Mouse (Mus musculus) testis, adult 2 months (tissue): ENCODE results near the gene Prdm2. TPM values are rescaled to one million over a fixed set of nuclear protein-coding genes. Genes with fewer than 3 reads are reported as not detected.
A peak's percentile ranks its signal among the peaks of the same experiment; 100 is the strongest.

Experiments used
- H3K27ac ChIP-seq: fragments of 200-500 bp; 2 replicates; pipeline ENCODE4 v1.5.1; 2012; ENCODE audit warnings: low read depth, low read length; ENCODE audit not compliant: control insufficient read depth, insufficient read depth
- H3K27me3 ChIP-seq: fragments of 200-500 bp; 2 replicates; pipeline ENCODE4 v1.6.1; 2012; ENCODE audit warnings: mild to moderate bottlenecking, low read length, moderate library complexity; ENCODE audit not compliant: control insufficient read depth, insufficient read depth
- H3K36me3 ChIP-seq: fragments of 200-500 bp; 2 replicates; pipeline ENCODE4 v1.6.1; 2012; ENCODE audit warnings: mild to moderate bottlenecking, low read length; ENCODE audit not compliant: control insufficient read depth, insufficient read depth
- H3K4me1 ChIP-seq: fragments of 200-500 bp; 2 replicates; pipeline ENCODE4 v1.6.1; 2012; ENCODE audit warnings: low read length; ENCODE audit not compliant: control insufficient read depth, insufficient read depth
- H3K4me3 ChIP-seq: fragments of 200-500 bp; 2 replicates; pipeline ENCODE4 v1.5.1; 2012; ENCODE audit warnings: low read depth, mild to moderate bottlenecking, low read length, moderate library complexity, mixed read lengths; ENCODE audit not compliant: control insufficient read depth
- CTCF ChIP-seq: fragments of 200-500 bp; IDR thresholded peaks from 2 replicates; pipeline ENCODE4 v1.5.1; 2012; ENCODE audit warnings: low read depth, mild to moderate bottlenecking, inconsistent platforms, low read length, moderate library complexity; ENCODE audit not compliant: control insufficient read depth, insufficient read depth, insufficient replicate concordance
- POLR2A ChIP-seq: fragments of 200-500 bp; IDR thresholded peaks from 2 replicates; pipeline ENCODE4 v1.6.1; 2012; ENCODE audit warnings: low read depth, mild to moderate bottlenecking, inconsistent platforms, low read length, moderate library complexity; ENCODE audit not compliant: control insufficient read depth
- polyA plus RNA-seq: library from polyadenylated mRNA; depleted of rRNA; stranded (reverse); fragments of >200 nt; gene quantifications from 2 replicates; pipeline ENCODE4 v1.2.3, GENCODE M21; 2012

Prdm2 gene
- polyA plus RNA-seq, 1 experiment: 33.4 TPM

GRCm38 (mm10) chr4:143241294-143241693 is 28.5 kb upstream of the Prdm2 start:
- H3K4me3 ChIP-seq: peak overlapping the region; percentile 25; the same call in 1 of the 2 replicates

GRCm38 (mm10) chr4:143239615-143240201 is 26.9 kb upstream of the Prdm2 start:
- Histone ChIP-seq H3K27ac (no peak overlapping the region), H3K36me3 (no peaks in the 10 kb centered on the region), H3K27me3 (no peaks in the 10 kb centered on the region), H3K4me1 (peaks cover 11% of the 10 kb centered on the region), H3K4me3 (no peak overlapping the region)
- TF ChIP-seq CTCF (no peak), POLR2A (no peak)

More at GRCm38 (mm10) chr4:143241294-143241693, 28.5 kb upstream of the Prdm2 start:
- H3K4me1 ChIP-seq: peaks cover 14% of the 10 kb centered on the region
- no peak overlapping the region for H3K27ac ChIP-seq
- H3K27me3 ChIP-seq: no peaks in the 10 kb centered on the region
- no peaks in the 10 kb centered on the region for H3K36me3 ChIP-seq
- TF ChIP-seq CTCF: no peak
- no peak for TF ChIP-seq POLR2A

- no peak for TF ChIP-seq CTCF
- no peak overlapping the region for H3K27ac ChIP-seq
These were observed 26.3 kb upstream of the Prdm2 start for GRCm38 (mm10) chr4:143239117-143239516.

GRCm38 (mm10) chr4:143238241-143239031 is 25.6 kb upstream of the Prdm2 start:
- no peak for TF ChIP-seq POLR2A
- peak; percentile 35; the same call in 1 of the 2 replicates for TF ChIP-seq CTCF
- Histone ChIP-seq H3K36me3 (no peaks in the 10 kb centered on the region), H3K27ac (no peak overlapping the region), H3K4me1 (peaks cover 11% of the 10 kb centered on the region), H3K4me3 (no peak overlapping the region), H3K27me3 (no peaks in the 10 kb centered on the region)

More at GRCm38 (mm10) chr4:143239117-143239516, 26.3 kb upstream of the Prdm2 start:
- H3K4me1 ChIP-seq: peaks cover 11% of the 10 kb centered on the region
- H3K27me3 ChIP-seq: no peaks in the 10 kb centered on the region
- no peak overlapping the region for H3K4me3 ChIP-seq
- H3K36me3 ChIP-seq: no peaks in the 10 kb centered on the region

- H3K4me3 ChIP-seq: no peak overlapping the region
- H3K4me1 ChIP-seq: no peaks in the 10 kb centered on the region
- TF ChIP-seq CTCF (no peak), POLR2A (no peak)
- H3K27ac ChIP-seq: no peak overlapping the region
- H3K36me3 ChIP-seq: no peaks in the 10 kb centered on the region
- H3K27me3 ChIP-seq: no peaks in the 10 kb centered on the region
These were observed 19.1 kb upstream of the Prdm2 start for GRCm38 (mm10) chr4:143231790-143232422.

GRCm38 (mm10) chr4:143231110-143231509 is 18.3 kb upstream of the Prdm2 start:
- H3K4me1 ChIP-seq: no peaks in the 10 kb centered on the region
- H3K27ac ChIP-seq: no peak overlapping the region
- H3K27me3 ChIP-seq: no peaks in the 10 kb centered on the region
- H3K4me3 ChIP-seq: no peak overlapping the region
- TF ChIP-seq CTCF: no peak
- no peak for TF ChIP-seq POLR2A
- H3K36me3 ChIP-seq: no peaks in the 10 kb centered on the region

GRCm38 (mm10) chr4:143227976-143228375 is 15.2 kb upstream of the Prdm2 start:
- Histone ChIP-seq H3K27ac (no peak overlapping the region), H3K4me3 (no peak overlapping the region), H3K36me3 (no peaks in the 10 kb centered on the region), H3K27me3 (no peaks in the 10 kb centered on the region), H3K4me1 (no peaks in the 10 kb centered on the region)
- TF ChIP-seq POLR2A (no peak), CTCF (no peak)
